Mouse (Mus musculus) lung, adult 18-20 months (tissue): Measurements from ENCODE around the gene Myl6b.
"Not testable (repeated sequence)": the region's sequence is repeated elsewhere in the genome, so short reads cannot be mapped to it uniquely, and the experiment has no call there.

ENCODE experiments used
- DNase-seq, 2 experiments: peaks; one replicate each; pipeline ENCODE4 v3.0.0; 2022; ENCODE audit warnings: mixed read lengths in 2 of 2

Myl6b gene

GRCm38 (mm10) chr10:128516677-128517076, 18.2 kb upstream of the Myl6b start:
- peak in 1 of 2 experiments; percentile 33 for DNase-seq

GRCm38 (mm10) chr10:128516029-128516428, 17.5 kb upstream of the Myl6b start:
- no peak for DNase-seq

- DNase-seq = no peak
Measured at GRCm38 (mm10) chr10:128515044-128515443, 16.6 kb upstream of the Myl6b start.

GRCm38 (mm10) chr10:128511761-128512160, 13.3 kb upstream of the Myl6b start:
- no peak for DNase-seq

- DNase-seq = no peak
Measured at GRCm38 (mm10) chr10:128511189-128511588, 12.7 kb upstream of the Myl6b start.

- DNase-seq = no peak
Measured at GRCm38 (mm10) chr10:128510301-128510700, 11.8 kb upstream of the Myl6b start.

GRCm38 (mm10) chr10:128509831-128510230, 11.3 kb upstream of the Myl6b start:
- no peak for DNase-seq

- no peak for DNase-seq
Measured at GRCm38 (mm10) chr10:128509203-128509602, 10.7 kb upstream of the Myl6b start.

GRCm38 (mm10) chr10:128508260-128508659, 9.8 kb upstream of the Myl6b start:
- no peak for DNase-seq

- no peak for DNase-seq
Measured at GRCm38 (mm10) chr10:128505974-128506373, 7.5 kb upstream of the Myl6b start.

- not testable (repeated sequence) for DNase-seq
Measured at GRCm38 (mm10) chr10:128505371-128505667, 6.8 kb upstream of the Myl6b start.

- peak in 1 of 2 experiments; percentile 58 for DNase-seq
Measured at GRCm38 (mm10) chr10:128504641-128505370, 6.3 kb upstream of the Myl6b start.

- no peak for DNase-seq
Measured at GRCm38 (mm10) chr10:128504012-128504411, 5.5 kb upstream of the Myl6b start.

GRCm38 (mm10) chr10:128503532-128503931, 5.0 kb upstream of the Myl6b start:
- no peak for DNase-seq

- peak in 1 of 2 experiments; percentile 62 for DNase-seq
Measured at GRCm38 (mm10) chr10:128502341-128502740, 3.9 kb upstream of the Myl6b start.

- DNase-seq = peak; percentile 63 to 70
Measured at GRCm38 (mm10) chr10:128499116-128499671, 709 bp upstream of the Myl6b start.

GRCm38 (mm10) chr10:128497134-128497737, 1.2 kb downstream of the Myl6b start:
- no peak for DNase-seq

GRCm38 (mm10) chr10:128496509-128497077, 1.9 kb downstream of the Myl6b start:
- no peak for DNase-seq

GRCm38 (mm10) chr10:128495903-128496302, 2.6 kb downstream of the Myl6b start:
- DNase-seq = no peak

- DNase-seq = no peak
Measured at GRCm38 (mm10) chr10:128495270-128495669, 3.2 kb downstream of the Myl6b start.

- DNase-seq = no peak
Measured at GRCm38 (mm10) chr10:128494667-128495245, 3.7 kb downstream of the Myl6b start.

- peak; percentile 99 for DNase-seq
Measured at GRCm38 (mm10) chr10:128493695-128494666, 4.5 kb downstream of the Myl6b start, which contains the start of gene Myl6. Gene Myl6 (minus strand): TSS chr10:128494145.
